Mouse (Mus musculus) CH12.LX (cell line): ENCODE data around the gene Sat1.
"Not testable (repeated sequence)": the region's sequence is repeated elsewhere in the genome, so short reads cannot be mapped to it uniquely, and the experiment has no call there.

Experiments used
- CHD1 ChIP-seq: IDR thresholded peaks from 2 replicates; pipeline ENCODE4 v1.6.1; 2012; ENCODE audit warnings: low read depth, low read length, improper control_type of control experiment, inconsistent platforms
- CHD2 ChIP-seq: IDR thresholded peaks from 2 replicates; pipeline ENCODE4 v1.6.1; 2011; ENCODE audit warnings: low read length, improper control_type of control experiment
- CTCF ChIP-seq, 2 experiments: IDR thresholded peaks in 1 of 2; conservative IDR thresholded peaks in 1 of 2; 2 replicates each; pipeline ENCODE4 v1.5.1; 2011 to 2012; ENCODE audit warnings: low read depth in 2 of 2, low read length in 2 of 2, improper control_type of control experiment in 1 of 2, inconsistent platforms in 1 of 2, mild to moderate bottlenecking in 1 of 2, moderate library complexity in 1 of 2
- EP300 ChIP-seq: IDR thresholded peaks from 2 replicates; pipeline ENCODE4 v1.6.1; 2011; ENCODE audit warnings: low read length, improper control_type of control experiment
- HCFC1 ChIP-seq: IDR thresholded peaks from 2 replicates; pipeline ENCODE4 v1.6.1; 2012; ENCODE audit warnings: low read depth, mild to moderate bottlenecking, inconsistent platforms, low read length, improper control_type of control experiment
- JUN ChIP-seq: IDR thresholded peaks from 2 replicates; pipeline ENCODE4 v1.6.1; 2011; ENCODE audit warnings: low read depth, mild to moderate bottlenecking, low read length, improper control_type of control experiment, moderate library complexity; ENCODE audit not compliant: insufficient read depth
- MEF2A ChIP-seq: IDR thresholded peaks from 2 replicates; pipeline ENCODE4 v1.6.1; 2014; ENCODE audit warnings: low read depth, mild to moderate bottlenecking, inconsistent platforms, low read length, improper control_type of control experiment, borderline replicate concordance
- MXI1 ChIP-seq: IDR thresholded peaks from 2 replicates; pipeline ENCODE4 v1.6.1; 2011; ENCODE audit warnings: mild to moderate bottlenecking, low read depth, low read length, improper control_type of control experiment
- NRF1 ChIP-seq: IDR thresholded peaks from 2 replicates; pipeline ENCODE4 v1.6.1; 2014; ENCODE audit warnings: low read depth, mild to moderate bottlenecking, inconsistent platforms, low read length, improper control_type of control experiment, moderate library complexity
- POLR2A ChIP-seq: IDR thresholded peaks from 2 replicates; pipeline ENCODE4 v1.6.1; 2011; ENCODE audit warnings: low read depth, mild to moderate bottlenecking, improper control_type of control experiment, low read length
- UBTF ChIP-seq: IDR thresholded peaks from 2 replicates; pipeline ENCODE4 v1.6.1; 2012; ENCODE audit warnings: low read depth, mild to moderate bottlenecking, inconsistent platforms, low read length, improper control_type of control experiment, moderate library complexity
- ZMIZ1 ChIP-seq: IDR thresholded peaks from 2 replicates; pipeline ENCODE4 v1.6.1; 2012; ENCODE audit warnings: low read depth, mild to moderate bottlenecking, inconsistent platforms, low read length, improper control_type of control experiment
- ZNF384 ChIP-seq: IDR thresholded peaks from 2 replicates; pipeline ENCODE4 v1.6.1; 2012; ENCODE audit warnings: low read depth, low read length, improper control_type of control experiment, inconsistent platforms

GRCm38 (mm10) chrX:155205436-155205835, 10.8 kb downstream of the Sat1 start:
- not testable (repeated sequence) for TF ChIP-seq CTCF (conservative IDR thresholded peaks at IDR 0.05 in 1 of 2, IDR thresholded peaks at IDR 0.05 in 1 of 2; ENCODE audit: low read depth in 2 of 2, low read length in 2 of 2); MEF2A; CHD1; EP300; ZMIZ1; POLR2A; MXI1; JUN; CHD2; UBTF; HCFC1; NRF1; ZNF384
